Mouse (Mus musculus) hindbrain, embryonic 16.5 days (tissue): ENCODE data around the gene Rybp. TPM values are rescaled to one million over a fixed set of nuclear protein-coding genes. Genes with fewer than 3 reads are reported as not detected.
A peak's percentile ranks its signal among the peaks of the same experiment; 100 is the strongest.

Experiments
- ATAC-seq: fragments of 200-750 bp; cut with Nextera tagmentation; 2 replicates; pipeline ENCODE4 v1.8.0; 2017; ENCODE audit warnings: moderate TSS enrichment, moderate library complexity
- H3K27ac ChIP-seq: fragments of 300-500 bp; sonication (generic); 2 replicates; pipeline ENCODE4 v1.5.1; 2014; ENCODE audit warnings: low read depth, mild to moderate bottlenecking, control low read depth, low read length, moderate library complexity
- H3K27me3 ChIP-seq: fragments of 300-500 bp; sonication (generic); replicated peaks from 2 replicates; pipeline ENCODE4 v1.6.1; 2014; ENCODE audit warnings: low read length; ENCODE audit not compliant: control insufficient read depth, insufficient read depth
- H3K36me3 ChIP-seq: fragments of 300-500 bp; sonication (generic); 2 replicates; pipeline ENCODE4 v1.6.1; 2014; ENCODE audit warnings: mild to moderate bottlenecking, low read length, moderate library complexity, mixed read lengths; ENCODE audit not compliant: control insufficient read depth, insufficient read depth
- H3K4me1 ChIP-seq: fragments of 300-500 bp; sonication (generic); 2 replicates; pipeline ENCODE4 v1.6.1; 2014; ENCODE audit warnings: low read depth, low read length; ENCODE audit not compliant: control insufficient read depth, insufficient read depth
- H3K4me2 ChIP-seq: fragments of 300-500 bp; sonication (generic); 2 replicates; pipeline ENCODE4 v1.6.1; 2014; ENCODE audit warnings: mild to moderate bottlenecking, low read length, control low read depth, moderate library complexity
- H3K4me3 ChIP-seq: fragments of 300-500 bp; sonication (generic); 2 replicates; pipeline ENCODE4 v1.5.1; 2014; ENCODE audit warnings: mild to moderate bottlenecking, low read length, control low read depth, moderate library complexity
- H3K9ac ChIP-seq: fragments of 300-500 bp; sonication (generic); 2 replicates; pipeline ENCODE4 v1.6.1; 2014; ENCODE audit warnings: low read depth, mild to moderate bottlenecking, control low read depth, low read length, moderate library complexity
- H3K9me3 ChIP-seq: fragments of 300-500 bp; sonication (generic); 2 replicates; pipeline ENCODE4 v1.6.1; 2014; ENCODE audit warnings: mild to moderate bottlenecking, low read length, moderate library complexity; ENCODE audit not compliant: control insufficient read depth
- WGBS: fragments of 180-500 bp; shearing (Covaris S2); extraction: QIAGEN DNeasy Blood & Tissue Kit; methylation state at CpG from one replicate; pipeline ENCODE4 v1.1.7; 2014; 5-methylcytosine and 5-hydroxymethylcytosine counted together
- polyA plus RNA-seq: library from polyadenylated mRNA; unstranded; fragments of >200 nt; fragmentation: Nextera tagmentation; extraction: Ambion mirVana; gene quantifications from 2 replicates; pipeline ENCODE4 v1.2.1, GENCODE M21; 2015

The Rybp gene
- polyA plus RNA-seq, 1 experiment from 2014 or later = 14.2 TPM

DNA sequence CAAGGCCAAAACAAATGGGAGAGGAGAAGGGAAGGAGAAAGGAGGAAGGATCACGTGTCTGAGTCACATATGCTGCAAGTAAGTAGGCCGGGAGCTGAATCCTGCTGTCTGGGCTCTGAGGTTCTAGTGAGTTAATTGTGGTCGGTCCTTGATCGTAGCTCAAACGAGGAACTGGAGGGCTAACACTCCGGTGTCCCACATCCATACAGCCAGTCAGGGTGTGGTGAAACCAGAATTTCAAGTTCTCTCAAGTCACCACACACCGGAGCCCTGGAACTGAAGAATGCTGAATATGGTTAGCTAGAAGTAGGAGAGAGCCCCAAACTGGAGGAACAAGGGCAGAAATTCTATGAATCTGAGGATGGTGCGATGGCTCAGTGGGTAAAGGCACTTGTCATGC lies 10.3 kb upstream of the Rybp start:
- Histone ChIP-seq H3K4me3 (no peak overlapping the region), H3K27me3 (no peaks in the 10 kb centered on the region; the same call in 1 of the 2 replicates), H3K4me2 (no peak overlapping the region), H3K36me3 (no peaks in the 10 kb centered on the region), H3K9ac (no peak overlapping the region), H3K27ac (no peak overlapping the region), H3K9me3 (no peaks in the 10 kb centered on the region), H3K4me1 (no peaks in the 10 kb centered on the region)
- 89% methylated on average over 8 of the region's 8 CpGs for WGBS
- no peak for ATAC-seq

- H3K9me3 ChIP-seq = no peaks in the 10 kb centered on the region
- WGBS = 83% methylated on average over 6 of the region's 6 CpGs
- H3K4me1 ChIP-seq = peaks cover 6% of the 10 kb centered on the region
- H3K36me3 ChIP-seq = no peaks in the 10 kb centered on the region
- no peak for ATAC-seq
- peaks cover 7% of the 10 kb centered on the region for H3K27me3 ChIP-seq
- no peak overlapping the region for H3K9ac ChIP-seq
- no peak overlapping the region for H3K27ac ChIP-seq
- H3K4me2 ChIP-seq = no peak overlapping the region
- no peak overlapping the region for H3K4me3 ChIP-seq
These were observed 5.1 kb upstream of the Rybp start for GRCm38 (mm10) chr6:100292411-100292810.

GRCm38 (mm10) chr6:100289058-100289457 lies 1.8 kb upstream of the Rybp start:
- peaks cover 17% of the 10 kb centered on the region for H3K4me1 ChIP-seq
- H3K36me3 ChIP-seq = no peaks in the 10 kb centered on the region
- no peak overlapping the region for H3K4me3 ChIP-seq
- ATAC-seq = no peak
- H3K4me2 ChIP-seq = no peak overlapping the region
- WGBS = 86% methylated on average over 5 of the region's 5 CpGs
- H3K27ac ChIP-seq = no peak overlapping the region
- peaks cover 7% of the 10 kb centered on the region for H3K27me3 ChIP-seq
- H3K9ac ChIP-seq = no peak overlapping the region
- no peaks in the 10 kb centered on the region for H3K9me3 ChIP-seq

- H3K4me1 ChIP-seq = peaks cover 20% of the 10 kb centered on the region
- H3K36me3 ChIP-seq = no peaks in the 10 kb centered on the region
- no peak overlapping the region for H3K4me2 ChIP-seq
- WGBS = 50% methylated on average over 4 of the region's 4 CpGs
- peaks cover 7% of the 10 kb centered on the region for H3K27me3 ChIP-seq
- no peak overlapping the region for H3K9ac ChIP-seq
- no peak overlapping the region for H3K27ac ChIP-seq
- no peaks in the 10 kb centered on the region for H3K9me3 ChIP-seq
- ATAC-seq = no peak
- no peak overlapping the region for H3K4me3 ChIP-seq
These were observed 1.4 kb upstream of the Rybp start for GRCm38 (mm10) chr6:100288730-100289035.

DNA sequence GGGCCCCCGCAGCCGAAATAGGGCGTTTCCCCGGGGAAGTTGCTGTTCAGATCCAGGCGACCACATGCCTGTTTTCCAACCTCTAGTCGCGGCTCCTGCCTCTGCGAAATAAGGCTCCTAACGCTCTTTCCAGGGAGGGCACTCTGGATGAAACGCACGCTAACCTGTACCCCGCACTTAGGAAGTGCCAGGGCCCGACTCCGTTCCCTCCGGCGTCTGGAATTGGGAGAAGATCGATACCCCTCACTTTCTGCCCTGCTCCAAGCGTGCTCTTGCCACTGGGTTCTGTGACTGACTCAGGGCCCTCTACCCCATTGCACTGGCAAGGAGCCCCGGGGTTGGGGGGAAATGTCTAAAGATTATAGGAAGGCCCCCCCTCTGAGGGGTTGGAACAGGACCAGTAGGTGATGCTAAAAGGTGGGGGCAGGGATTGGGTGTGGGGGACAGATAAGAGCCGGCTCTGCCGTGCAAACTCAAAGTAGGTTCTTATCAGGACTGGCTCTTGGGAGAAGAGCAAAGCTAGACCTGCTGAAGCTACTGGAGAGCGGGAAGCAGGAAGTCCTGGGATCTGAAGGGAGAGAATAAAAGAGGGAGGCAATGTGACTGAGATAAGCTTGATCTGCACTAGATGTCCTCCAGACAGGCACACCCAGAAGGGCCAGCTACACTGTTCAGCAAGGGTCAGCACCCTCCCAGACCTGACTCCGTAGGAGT lies 888 bp upstream of the Rybp start:
- Histone ChIP-seq H3K4me3 (peak overlapping the region; percentile 75), H3K4me2 (peak overlapping the region; percentile 99), H3K36me3 (no peaks in the 10 kb centered on the region), H3K9ac (peak overlapping the region; percentile 76), H3K27me3 (peaks cover 7% of the 10 kb centered on the region), H3K4me1 (peaks cover 21% of the 10 kb centered on the region), H3K9me3 (no peaks in the 10 kb centered on the region), H3K27ac (peak overlapping the region; percentile 77)
- peak; percentile 3 for ATAC-seq
- WGBS = 3% methylated on average over 23 of the region's 23 CpGs

- Histone ChIP-seq H3K9ac (peak overlapping the region; percentile 93), H3K9me3 (no peaks in the 10 kb centered on the region), H3K4me1 (peaks cover 21% of the 10 kb centered on the region), H3K4me3 (peak overlapping the region; percentile 75), H3K27ac (peak overlapping the region; percentile 98), H3K36me3 (no peaks in the 10 kb centered on the region), H3K27me3 (peaks cover 7% of the 10 kb centered on the region), H3K4me2 (peak overlapping the region; percentile 84)
- peak; percentile 84 for ATAC-seq
- under 1% methylated on average over 69 of the region's 117 CpGs for whole genome bisulfite sequencing
These were observed 532 bp downstream of the Rybp start for GRCm38 (mm10) chr6:100286573-100287333.

DNA sequence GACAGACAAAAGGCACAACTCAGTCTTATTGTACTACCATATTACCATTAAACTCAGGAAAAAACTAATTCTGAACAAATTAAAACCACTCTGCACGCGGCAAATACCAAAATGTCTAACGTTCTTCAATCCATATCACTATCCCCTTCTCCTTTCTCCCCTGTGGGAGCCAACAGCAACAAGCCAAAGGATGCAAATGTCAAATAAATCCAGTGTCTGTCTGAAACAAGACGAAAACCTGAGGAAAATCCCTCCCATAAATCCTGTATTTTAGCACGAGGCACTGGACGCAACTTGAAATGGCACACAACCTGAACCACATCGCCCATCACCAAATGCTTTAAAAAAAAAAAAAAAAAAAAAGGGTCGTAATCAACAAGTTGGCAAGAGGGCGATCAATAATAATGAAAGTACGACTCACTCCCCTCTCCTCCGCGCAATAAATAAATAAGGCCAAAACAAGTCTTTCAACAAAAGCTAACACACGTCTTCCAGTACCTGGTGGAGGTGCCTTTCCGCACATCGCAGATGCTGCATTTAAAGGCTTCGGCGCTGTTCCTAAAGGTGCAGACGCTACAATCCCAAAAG lies 1.2 kb downstream of the Rybp start:
- Histone ChIP-seq H3K4me3 (peak overlapping the region; percentile 75), H3K9me3 (no peaks in the 10 kb centered on the region), H3K9ac (peak overlapping the region; percentile 93), H3K4me2 (peak overlapping the region; percentile 84), H3K36me3 (no peaks in the 10 kb centered on the region), H3K27ac (peak overlapping the region; percentile 98), H3K27me3 (peaks cover 7% of the 10 kb centered on the region), H3K4me1 (peaks cover 21% of the 10 kb centered on the region)
- 1% methylated on average over 18 of the region's 18 CpGs for WGBS
- no peak for ATAC-seq

GRCm38 (mm10) chr6:100278841-100279240 lies 8.4 kb downstream of the Rybp start:
- peak; percentile 37; the same call in 1 of the 2 replicates for ATAC-seq
- Histone ChIP-seq H3K36me3 (no peaks in the 10 kb centered on the region), H3K4me1 (peaks cover 6% of the 10 kb centered on the region), H3K9me3 (no peaks in the 10 kb centered on the region), H3K4me3 (no peak overlapping the region), H3K4me2 (no peak overlapping the region), H3K9ac (no peak overlapping the region), H3K27me3 (no peaks in the 10 kb centered on the region), H3K27ac (no peak overlapping the region)
- 94% methylated on average over 1 of the region's 1 CpGs for WGBS

- Histone ChIP-seq H3K4me1 (peaks cover 4% of the 10 kb centered on the region), H3K9me3 (no peaks in the 10 kb centered on the region), H3K36me3 (no peaks in the 10 kb centered on the region), H3K27ac (no peak overlapping the region), H3K9ac (no peak overlapping the region), H3K4me2 (no peak overlapping the region), H3K27me3 (no peaks in the 10 kb centered on the region), H3K4me3 (no peak overlapping the region)
- ATAC-seq = no peak
- 78% methylated on average over 3 of the region's 3 CpGs for WGBS
These were observed 10.9 kb downstream of the Rybp start for GRCm38 (mm10) chr6:100276344-100276743.
